ENCODE assay signal across 1 mouse cellular context in the genomic region with DNA sequence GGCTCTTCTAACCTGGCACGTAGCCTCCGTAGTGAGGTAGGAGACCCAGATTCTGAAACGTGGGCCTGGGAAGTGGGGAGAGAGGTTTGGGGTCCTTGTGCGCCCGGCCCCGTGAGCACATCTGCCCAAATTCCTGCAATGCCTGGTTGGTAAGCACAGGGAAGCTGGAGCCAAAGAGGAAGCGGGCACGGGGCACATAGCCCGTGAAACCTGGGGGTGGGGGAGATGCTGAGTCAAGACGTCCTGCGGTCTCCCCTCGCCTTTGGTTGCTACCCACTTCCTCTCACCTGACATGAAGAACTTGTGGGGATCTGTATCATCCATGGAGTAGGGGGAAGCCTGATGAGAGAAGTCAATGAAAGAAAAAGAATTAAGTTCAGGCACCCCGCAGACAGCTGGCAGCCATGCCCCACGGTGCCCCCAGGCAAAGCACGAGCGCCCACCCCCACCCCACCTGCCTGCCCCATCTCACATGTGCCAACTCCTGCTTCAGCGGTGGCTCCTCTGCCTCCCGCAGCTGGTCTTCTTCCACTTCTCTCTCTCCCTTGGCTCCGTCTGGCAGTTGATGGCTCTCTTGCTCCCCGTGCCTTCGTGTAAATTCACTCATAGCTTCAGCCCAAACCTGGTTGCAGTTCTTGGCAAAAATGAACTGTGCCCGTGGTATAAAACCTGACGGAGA.
A peak's percentile ranks its signal among the peaks of the same experiment; 100 is the strongest.
TF ChIP-seq lines count a peak whose summit lies in the region.

No protein-coding gene starts in this region.

TF ChIP-seq in CH12.LX, 34 proteins besides CTCF, POLR2A, EP300 and RAD21:
- peak; percentile 19; the same call in 1 of the 2 replicates for TF ChIP-seq BHLHE40 (IDR thresholded peaks at IDR 0.05; ENCODE audit: low read depth, low read length)
- TF ChIP-seq POLR2AphosphoS2 (IDR thresholded peaks at IDR 0.05; ENCODE audit: low read depth, low read length), result no peak
